Mouse (Mus musculus) forebrain, embryonic 14.5 days (tissue): Measurements from ENCODE around the gene Cr1l. TPM values are rescaled to one million over a fixed set of nuclear protein-coding genes. Genes with fewer than 3 reads are reported as not detected.
A peak's percentile ranks its signal among the peaks of the same experiment; 100 is the strongest.

Experiments used
- ATAC-seq: fragments of 200-750 bp; cut with Nextera tagmentation; 2 replicates; pipeline ENCODE4 v1.8.0; 2017; ENCODE audit warnings: mild to moderate bottlenecking, moderate library complexity
- DNase-seq: peaks from one replicate; pipeline ENCODE4 v3.0.0-alpha.2; 2015; ENCODE audit warnings: low spot score
- H3K27ac ChIP-seq: fragments of 300-500 bp; sonication (generic); 2 replicates; pipeline ENCODE4 v1.5.1; 2014; ENCODE audit warnings: low read depth, mild to moderate bottlenecking, control low read depth, low read length, moderate library complexity
- H3K27me3 ChIP-seq: fragments of 300-500 bp; sonication (generic); replicated peaks from 2 replicates; pipeline ENCODE4 v1.6.1; 2014; ENCODE audit warnings: low read length, control low read depth, mixed read lengths; ENCODE audit not compliant: control insufficient read depth, insufficient read depth
- H3K36me3 ChIP-seq: fragments of 300-500 bp; sonication (generic); 2 replicates; pipeline ENCODE4 v1.6.1; 2014; ENCODE audit warnings: low read length, control low read depth; ENCODE audit not compliant: control insufficient read depth, insufficient read depth
- H3K4me1 ChIP-seq: fragments of 300-500 bp; sonication (generic); 2 replicates; pipeline ENCODE4 v1.6.1; 2014; ENCODE audit warnings: antibody characterized with exemption, low read length, control low read depth; ENCODE audit not compliant: control insufficient read depth, insufficient read depth
- H3K4me2 ChIP-seq: fragments of 300-500 bp; sonication (generic); 2 replicates; pipeline ENCODE4 v1.6.1; 2014; ENCODE audit warnings: mild to moderate bottlenecking, control low read depth, low read length
- H3K4me3 ChIP-seq: fragments of 300-500 bp; sonication (generic); 2 replicates; pipeline ENCODE4 v1.5.1; 2014; ENCODE audit warnings: low read depth, low read length, control low read depth
- H3K9ac ChIP-seq: fragments of 300-500 bp; sonication (generic); 2 replicates; pipeline ENCODE4 v1.6.1; 2014; ENCODE audit warnings: mild to moderate bottlenecking, low read length, control low read depth, moderate library complexity
- H3K9me3 ChIP-seq: fragments of 300-500 bp; sonication (generic); replicated peaks from 2 replicates; pipeline ENCODE4 v1.6.1; 2016; ENCODE audit warnings: low read length, control low read depth, mixed read lengths; ENCODE audit not compliant: control insufficient read depth
- WGBS: fragments of 180-500 bp; shearing (Covaris S2); extraction: QIAGEN DNeasy Blood & Tissue Kit; methylation state at CpG from one replicate; pipeline ENCODE4 v1.1.7; 2014; 5-methylcytosine and 5-hydroxymethylcytosine counted together
- polyA plus RNA-seq: library from polyadenylated mRNA; unstranded; fragments of >200 nt; fragmentation: Nextera tagmentation; extraction: Ambion mirVana; gene quantifications from 2 replicates; pipeline ENCODE4 v1.2.1, GENCODE M21; 2014

The Cr1l gene
- polyA plus RNA-seq, 1 experiment from 2014 or later, result 38.3 TPM

DNA sequence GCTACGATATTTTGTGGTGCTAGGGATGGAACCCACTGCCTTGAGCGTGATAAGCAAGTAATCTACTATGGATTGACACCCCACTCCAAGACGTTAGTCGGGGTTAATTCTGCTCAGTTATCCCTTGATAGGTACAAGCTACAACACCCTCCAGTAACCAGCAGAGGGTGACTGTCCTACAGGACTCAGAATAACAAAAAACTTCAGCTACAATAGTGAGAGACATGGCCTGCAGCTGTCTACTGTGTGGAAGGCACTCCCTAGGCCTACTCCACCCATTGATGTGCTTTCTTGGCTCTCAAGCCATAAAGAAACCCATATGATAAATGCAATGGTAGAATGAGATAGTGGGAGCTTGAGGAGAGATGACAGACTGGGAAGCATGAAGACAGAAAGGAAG lies 17.8 kb downstream of the Cr1l start:
- no peak for DNase-seq
- WGBS, result 94% methylated on average over 4 of the region's 4 CpGs
- H3K9ac ChIP-seq, result no peak overlapping the region
- H3K27me3 ChIP-seq, result no peaks in the 10 kb centered on the region
- ATAC-seq, result no peak
- H3K4me3 ChIP-seq, result no peak overlapping the region
- H3K36me3 ChIP-seq, result peaks cover 36% of the 10 kb centered on the region
- H3K9me3 ChIP-seq, result no peaks in the 10 kb centered on the region
- H3K27ac ChIP-seq, result no peak overlapping the region
- no peak overlapping the region for H3K4me2 ChIP-seq
- H3K4me1 ChIP-seq, result no peaks in the 10 kb centered on the region

- Histone ChIP-seq H3K27me3 (no peaks in the 10 kb centered on the region), H3K9me3 (no peaks in the 10 kb centered on the region), H3K36me3 (peaks cover 22% of the 10 kb centered on the region; the same call in 1 of the 2 replicates), H3K4me3 (no peak overlapping the region), H3K4me1 (no peaks in the 10 kb centered on the region), H3K27ac (no peak overlapping the region), H3K4me2 (no peak overlapping the region), H3K9ac (no peak overlapping the region)
- DNase-seq (no peak), ATAC-seq (no peak)
- WGBS, result 93% methylated on average over 4 of the region's 4 CpGs
These were observed 30.7 kb downstream of the Cr1l start for GRCm38 (mm10) chr1:195100693-195101092.

DNA sequence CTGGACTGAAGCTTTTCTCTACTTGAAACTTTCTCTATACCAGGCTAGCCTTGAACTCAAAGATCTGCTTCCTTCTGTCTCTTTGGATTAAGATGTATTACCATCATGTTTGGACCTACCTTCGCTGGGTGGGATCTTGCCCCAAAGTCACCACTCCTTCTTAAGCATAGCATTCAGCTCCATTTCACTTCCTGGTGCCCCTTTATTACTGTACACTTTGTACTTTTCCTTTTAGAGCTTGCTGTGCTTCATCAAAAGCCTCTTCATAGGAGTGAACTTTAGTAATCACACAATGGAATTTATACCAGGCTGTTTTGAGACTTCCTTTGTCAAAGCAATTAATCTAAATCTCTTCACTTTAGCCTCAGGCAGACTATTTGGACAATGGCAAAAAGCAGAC lies 33.4 kb downstream of the Cr1l start:
- no peaks in the 10 kb centered on the region for H3K27me3 ChIP-seq
- H3K4me3 ChIP-seq, result no peak overlapping the region
- H3K9ac ChIP-seq, result no peak overlapping the region
- H3K9me3 ChIP-seq, result no peaks in the 10 kb centered on the region
- H3K36me3 ChIP-seq, result peaks cover 10% of the 10 kb centered on the region; the same call in 1 of the 2 replicates
- no peak for DNase-seq
- WGBS, result 97% methylated on average over 1 of the region's 1 CpGs
- no peak overlapping the region for H3K4me2 ChIP-seq
- no peaks in the 10 kb centered on the region for H3K4me1 ChIP-seq
- no peak overlapping the region for H3K27ac ChIP-seq
- no peak for ATAC-seq

GRCm38 (mm10) chr1:195092220-195092720 lies 39.1 kb downstream of the Cr1l start, which contains the start of gene Cd46:
Cd46 (minus strand) TSS chr1:195092249.
- Histone ChIP-seq H3K4me3 (peak within 1 kb of the TSS; percentile 28), H3K4me2 (peak within 1 kb of the TSS; percentile 55), H3K27ac (no peak within 1 kb of the TSS), H3K9ac (peak within 1 kb of the TSS; percentile 29; the same call in 1 of the 2 replicates), H3K9me3 (no peaks in the 10 kb centered on the region), H3K4me1 (peaks cover 8% of the 10 kb centered on the region), H3K27me3 (no peaks in the 10 kb centered on the region), H3K36me3 (0 out of 2 replicates have a peak, but pooled peaks cover 3% of the 10 kb centered on the region)
- ATAC-seq (peak; percentile 97), DNase-seq (peak; percentile 75)
- WGBS, result 3% methylated on average over 14 of the region's 14 CpGs

DNA sequence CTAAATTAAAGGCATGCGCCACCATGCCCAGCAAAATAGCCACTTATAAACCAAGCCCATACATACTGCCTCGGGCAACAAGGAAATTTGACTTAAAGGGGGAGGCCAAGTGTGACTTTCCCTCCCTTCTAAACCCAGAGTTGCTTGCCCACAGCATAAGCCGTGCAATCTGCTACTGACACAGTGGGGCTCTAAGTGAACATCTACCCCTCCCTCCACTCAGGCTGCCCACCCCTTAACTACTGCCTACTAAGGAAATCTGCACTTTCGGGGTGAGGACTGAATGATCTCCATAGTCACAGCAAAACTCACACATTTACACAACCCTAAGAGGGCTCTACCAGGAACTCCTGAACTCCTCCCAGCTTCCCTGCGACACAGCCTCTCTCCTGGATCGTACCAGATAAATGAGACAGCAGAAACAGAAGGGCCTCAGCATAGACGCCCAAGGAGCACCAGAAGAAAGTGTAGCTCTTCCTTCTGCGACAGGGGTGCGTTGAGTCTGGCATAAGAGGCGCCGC lies 39.6 kb downstream of the Cr1l start:
- peak; percentile 72 for ATAC-seq
- Histone ChIP-seq H3K36me3 (no peaks in the 10 kb centered on the region), H3K27ac (no peak overlapping the region), H3K27me3 (no peaks in the 10 kb centered on the region), H3K9me3 (no peaks in the 10 kb centered on the region), H3K9ac (peak overlapping the region; percentile 29; the same call in 1 of the 2 replicates), H3K4me1 (peaks cover 8% of the 10 kb centered on the region), H3K4me2 (peak overlapping the region; percentile 55), H3K4me3 (peak overlapping the region; percentile 28)
- 17% methylated on average over 11 of the region's 11 CpGs for WGBS
- no peak for DNase-seq

- H3K4me3 ChIP-seq, result no peak overlapping the region
- H3K4me2 ChIP-seq, result no peak overlapping the region
- no peak overlapping the region for H3K9ac ChIP-seq
- no peaks in the 10 kb centered on the region for H3K4me1 ChIP-seq
- no peaks in the 10 kb centered on the region for H3K9me3 ChIP-seq
- ATAC-seq (no peak), DNase-seq (no peak)
- no peaks in the 10 kb centered on the region for H3K36me3 ChIP-seq
- no peaks in the 10 kb centered on the region for H3K27me3 ChIP-seq
- H3K27ac ChIP-seq, result no peak overlapping the region
These were observed 49.2 kb downstream of the Cr1l start for GRCm38 (mm10) chr1:195082142-195082541.

Other genes with a start within 250 kb of the Cr1l start
- 33.4 and 36.9 TPM in 2 replicates for gene Cd34, start 192.8 kb downstream of the Cr1l start, polyA plus RNA-seq
- 0.90 and 0.93 TPM in 2 replicates for gene Cd46, start 39.3 kb downstream of the Cr1l start, polyA plus RNA-seq
- gene Cr2, start 45.1 kb upstream of the Cr1l start, polyA plus RNA-seq, result 0.27 and 0.38 TPM in 2 replicates